Mouse (Mus musculus) E14TG2a.4 (cell line): ENCODE results near the gene Slc24a5.

Experiments
- H3K27me3 ChIP-seq: 2 replicates; pipeline ENCODE4 v1.6.1; 2014; ENCODE audit warnings: low read length, control low read depth; ENCODE audit not compliant: insufficient read depth
- H3K36me3 ChIP-seq: 2 replicates; pipeline ENCODE4 v1.6.1; 2014; ENCODE audit warnings: low read length, control low read depth; ENCODE audit not compliant: insufficient read depth
- H3K4me1 ChIP-seq: replicated peaks from 2 replicates; pipeline ENCODE4 v1.6.1; 2014; ENCODE audit warnings: low read depth, low read length, control low read depth
- H3K4me3 ChIP-seq: replicated peaks from 2 replicates; pipeline ENCODE4 v1.5.1; 2014; ENCODE audit warnings: mild to moderate bottlenecking, low read length
- H3K9me3 ChIP-seq: 2 replicates; pipeline ENCODE4 v1.6.1; 2014; ENCODE audit warnings: low read length, control low read depth
- CTCF ChIP-seq: conservative IDR thresholded peaks from 2 replicates; pipeline ENCODE4 v1.5.1; 2014; ENCODE audit warnings: low read length
- NANOG ChIP-seq: IDR thresholded peaks from 2 replicates; pipeline ENCODE4 v1.6.1; 2014; ENCODE audit warnings: borderline replicate concordance, low read length, mixed read lengths
- POU5F1 ChIP-seq: IDR thresholded peaks from 2 replicates; pipeline ENCODE4 v1.6.1; 2014; ENCODE audit warnings: low read length, borderline replicate concordance

Gene Slc24a5

GRCm38 (mm10) chr2:125067894-125068293 is at the start of gene Slc24a5:
Gene Slc24a5, plus strand, starts transcription at chr2:125068124.
- no peaks in the 10 kb centered on the region for H3K36me3 ChIP-seq
- no peaks in the 10 kb centered on the region for H3K9me3 ChIP-seq
- H3K4me3 ChIP-seq, result 0 out of 2 replicates have a peak within 1 kb of the TSS, but pooled peaks have one; percentile 26
- peaks cover 13% of the 10 kb centered on the region for H3K4me1 ChIP-seq
- TF ChIP-seq POU5F1 (no peak), CTCF (no peak), NANOG (no peak)
- H3K27me3 ChIP-seq, result no peaks in the 10 kb centered on the region

- Histone ChIP-seq H3K4me3 (no peak overlapping the region), H3K27me3 (no peaks in the 10 kb centered on the region), H3K9me3 (no peaks in the 10 kb centered on the region), H3K4me1 (no peaks in the 10 kb centered on the region), H3K36me3 (no peaks in the 10 kb centered on the region)
- TF ChIP-seq CTCF (no peak), NANOG (no peak), POU5F1 (no peak)
Measured at GRCm38 (mm10) chr2:125024386-125024785, 43.5 kb upstream of the Slc24a5 start.

GRCm38 (mm10) chr2:125026358-125027000 is 41.4 kb upstream of the Slc24a5 start:
- no peak overlapping the region for H3K4me3 ChIP-seq
- TF ChIP-seq POU5F1 (no peak), NANOG (no peak), CTCF (no peak)
- H3K36me3 ChIP-seq, result no peaks in the 10 kb centered on the region
- H3K9me3 ChIP-seq, result no peaks in the 10 kb centered on the region
- peaks cover 7% of the 10 kb centered on the region; the same call in 1 of the 2 replicates for H3K27me3 ChIP-seq
- H3K4me1 ChIP-seq, result no peaks in the 10 kb centered on the region

- peaks cover 14% of the 10 kb centered on the region for H3K27me3 ChIP-seq
- H3K9me3 ChIP-seq, result no peaks in the 10 kb centered on the region
- peaks cover 10% of the 10 kb centered on the region; the same call in 1 of the 2 replicates for H3K4me1 ChIP-seq
- TF ChIP-seq NANOG (no peak), POU5F1 (no peak), CTCF (no peak)
- no peaks in the 10 kb centered on the region for H3K36me3 ChIP-seq
- H3K4me3 ChIP-seq, result no peak overlapping the region
Measured at GRCm38 (mm10) chr2:125030591-125030990, 37.3 kb upstream of the Slc24a5 start.

- Histone ChIP-seq H3K9me3 (no peaks in the 10 kb centered on the region), H3K36me3 (no peaks in the 10 kb centered on the region), H3K27me3 (peaks cover 14% of the 10 kb centered on the region), H3K4me3 (no peak overlapping the region), H3K4me1 (peaks cover 10% of the 10 kb centered on the region; the same call in 1 of the 2 replicates)
- no peak for TF ChIP-seq NANOG
- TF ChIP-seq CTCF, result no peak
- TF ChIP-seq POU5F1, result no peak
Measured at GRCm38 (mm10) chr2:125031111-125031510, 36.8 kb upstream of the Slc24a5 start.

GRCm38 (mm10) chr2:125031562-125032257 is 36.2 kb upstream of the Slc24a5 start:
- TF ChIP-seq POU5F1 (no peak), CTCF (no peak), NANOG (no peak)
- H3K27me3 ChIP-seq, result peaks cover 14% of the 10 kb centered on the region
- peaks cover 10% of the 10 kb centered on the region; the same call in 1 of the 2 replicates for H3K4me1 ChIP-seq
- no peaks in the 10 kb centered on the region for H3K9me3 ChIP-seq
- peak overlapping the region; percentile 45 for H3K4me3 ChIP-seq
- H3K36me3 ChIP-seq, result no peaks in the 10 kb centered on the region

GRCm38 (mm10) chr2:125032258-125032973 is 35.5 kb upstream of the Slc24a5 start:
- TF ChIP-seq POU5F1 (no peak), NANOG (no peak), CTCF (no peak)
- Histone ChIP-seq H3K4me1 (peaks cover 10% of the 10 kb centered on the region; the same call in 1 of the 2 replicates), H3K36me3 (no peaks in the 10 kb centered on the region), H3K9me3 (no peaks in the 10 kb centered on the region), H3K4me3 (peak overlapping the region; percentile 45), H3K27me3 (peaks cover 14% of the 10 kb centered on the region)

GRCm38 (mm10) chr2:125033042-125033743 is 34.7 kb upstream of the Slc24a5 start:
- Histone ChIP-seq H3K4me1 (peaks cover 10% of the 10 kb centered on the region; the same call in 1 of the 2 replicates), H3K36me3 (no peaks in the 10 kb centered on the region), H3K4me3 (no peak overlapping the region), H3K27me3 (peaks cover 14% of the 10 kb centered on the region), H3K9me3 (no peaks in the 10 kb centered on the region)
- TF ChIP-seq NANOG (no peak), CTCF (no peak), POU5F1 (no peak)
